Mouse (Mus musculus) G1E-ER4 (cell line): ENCODE results near the gene Gpr155. TPM values are rescaled to one million over a fixed set of nuclear protein-coding genes. Genes with fewer than 3 reads are reported as not detected.

Experiments used
- GATA1 ChIP-seq: IDR thresholded peaks from one replicate; pipeline ENCODE4 v1.8.0; 2012; ENCODE audit warnings: low read length, inconsistent platforms
- polyA plus RNA-seq: library from polyadenylated mRNA; stranded (reverse); fragments of >175 nt; gene quantifications from 2 replicates; pipeline ENCODE4 v1.2.3, GENCODE M21; 2012

Gpr155 gene
- polyA plus RNA-seq, 1 experiment = 0.85 TPM

DNA sequence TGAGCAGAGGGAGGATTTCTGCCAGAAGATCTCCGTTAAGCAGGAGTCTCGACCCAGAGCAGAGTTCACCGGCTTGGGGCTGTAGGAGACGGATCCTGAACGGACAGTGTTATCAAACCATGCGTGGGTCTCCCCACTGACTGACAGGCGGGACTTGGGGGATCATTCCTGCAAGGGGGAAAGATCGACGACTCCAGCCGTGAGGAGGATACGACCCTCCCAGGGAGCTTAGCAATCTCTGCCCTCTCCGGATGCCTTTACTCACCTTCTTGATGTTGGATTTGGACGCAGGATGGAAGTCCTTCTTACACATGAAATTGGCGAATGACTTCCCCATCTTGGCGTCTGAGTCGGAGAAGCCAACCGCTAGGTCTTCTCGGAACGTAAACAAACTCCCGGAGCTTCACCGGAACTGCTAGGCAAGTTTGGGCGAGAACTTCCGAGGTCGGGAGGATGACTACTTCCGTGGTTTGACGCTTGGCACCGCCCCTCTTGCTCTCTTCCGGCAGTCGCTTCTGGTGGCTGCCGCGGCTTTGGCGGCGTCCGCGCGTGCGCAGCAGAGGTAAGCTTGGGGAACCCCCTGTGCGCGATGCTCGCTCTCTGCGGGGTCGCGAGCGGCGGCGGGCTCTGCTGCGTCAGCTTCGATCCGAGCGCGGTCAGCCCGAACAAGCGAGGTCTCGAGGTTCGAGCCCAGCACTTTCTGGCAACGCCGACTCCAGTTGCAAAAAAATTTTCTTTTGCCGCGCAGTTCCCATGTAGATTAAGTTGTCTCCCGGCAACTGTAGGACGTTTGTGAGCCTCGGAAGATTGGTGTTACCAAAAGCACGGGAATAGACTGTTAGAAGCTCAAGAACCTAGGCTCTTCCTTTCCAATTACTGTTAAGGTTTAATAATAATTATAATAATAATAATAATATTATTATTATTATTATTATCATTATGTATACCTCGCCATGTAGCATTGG, 73.9 kb downstream of the Gpr155 start, which contains the start of the genes Scrn3 and Cir1:
Scrn3 (plus strand) TSS at position 450 of the 965 bp plus-strand sequence.
Cir1 (minus strand) TSS at position 550 of the 965 bp plus-strand sequence.
- TF ChIP-seq GATA1 = no peak

DNA sequence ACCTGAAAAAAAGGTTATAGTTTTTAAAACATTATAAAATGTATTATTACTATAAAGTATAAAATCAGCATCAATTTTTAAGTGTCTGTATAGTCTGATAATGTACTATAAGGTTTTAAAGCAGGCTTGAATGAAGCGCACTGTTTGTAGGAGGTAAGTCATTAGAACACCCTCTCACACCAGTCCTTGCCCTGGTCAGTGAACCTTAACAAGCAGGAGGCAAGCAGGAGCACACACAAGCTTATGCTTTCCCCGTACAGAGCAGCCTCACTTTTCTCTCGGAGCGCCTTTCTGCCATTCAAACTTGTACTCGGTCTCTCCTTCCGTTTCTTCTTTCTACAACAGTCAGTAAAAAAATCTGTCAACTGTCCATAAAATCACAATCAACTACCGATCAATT, 80.4 kb downstream of the Gpr155 start:
- TF ChIP-seq GATA1 = no peak

DNA sequence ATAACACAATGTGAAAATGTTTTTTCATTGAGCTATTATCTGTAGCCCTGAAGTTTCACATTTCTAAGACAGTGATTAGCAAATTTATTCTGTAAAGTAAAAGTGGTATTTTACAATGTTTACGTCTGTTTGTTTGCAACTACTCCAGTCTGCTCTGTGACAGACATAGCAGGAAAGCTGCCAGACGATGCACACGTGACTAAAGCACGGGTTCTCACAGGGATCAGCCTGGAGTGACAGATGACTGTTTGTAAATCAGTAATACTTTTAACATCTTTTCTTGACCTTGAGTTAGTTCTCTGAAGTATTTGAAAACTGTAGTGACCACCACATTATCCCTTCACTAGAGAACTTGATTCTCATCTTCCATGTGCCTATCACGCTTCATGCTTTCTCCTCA, 81.9 kb downstream of the Gpr155 start:
- TF ChIP-seq GATA1 = no peak

DNA sequence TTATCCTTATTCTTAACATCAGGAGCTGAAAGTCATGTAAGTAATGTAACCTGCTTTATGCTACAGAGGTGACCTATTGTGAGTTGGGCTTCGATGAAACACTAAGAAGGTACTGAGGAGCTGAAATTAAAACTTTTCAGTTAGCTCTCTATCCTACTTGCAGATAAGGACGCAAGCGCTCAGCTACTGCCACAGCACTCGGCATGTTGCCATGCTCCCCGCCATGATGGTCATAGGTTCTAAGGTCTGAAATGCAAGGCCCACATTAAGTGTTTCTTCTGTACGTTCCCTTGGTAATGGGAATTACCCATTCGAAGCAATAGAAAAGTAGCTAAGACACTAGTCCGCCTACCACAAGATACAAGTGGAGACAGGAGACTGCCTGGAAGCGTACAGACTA, 83.7 kb downstream of the Gpr155 start:
- no peak for TF ChIP-seq GATA1

DNA sequence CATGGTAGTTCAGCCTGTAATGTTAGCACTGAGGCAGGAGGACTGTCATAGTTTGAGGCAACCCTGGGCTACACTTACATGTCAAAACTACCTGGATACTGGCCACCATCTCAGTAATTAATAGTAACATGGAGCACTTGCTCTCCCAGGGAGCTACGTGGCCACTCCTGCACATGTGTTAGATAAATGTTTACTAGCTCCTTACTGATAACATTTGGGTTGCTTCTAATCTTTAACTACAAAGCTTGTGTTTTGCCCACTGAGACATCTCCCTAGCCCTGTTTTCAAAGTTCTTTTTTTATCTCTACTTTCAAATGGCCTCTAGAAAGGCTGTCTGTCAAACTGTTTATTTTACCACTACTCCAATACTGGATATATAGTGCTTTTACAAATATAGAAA, 84.4 kb downstream of the Gpr155 start:
- no peak for TF ChIP-seq GATA1

DNA sequence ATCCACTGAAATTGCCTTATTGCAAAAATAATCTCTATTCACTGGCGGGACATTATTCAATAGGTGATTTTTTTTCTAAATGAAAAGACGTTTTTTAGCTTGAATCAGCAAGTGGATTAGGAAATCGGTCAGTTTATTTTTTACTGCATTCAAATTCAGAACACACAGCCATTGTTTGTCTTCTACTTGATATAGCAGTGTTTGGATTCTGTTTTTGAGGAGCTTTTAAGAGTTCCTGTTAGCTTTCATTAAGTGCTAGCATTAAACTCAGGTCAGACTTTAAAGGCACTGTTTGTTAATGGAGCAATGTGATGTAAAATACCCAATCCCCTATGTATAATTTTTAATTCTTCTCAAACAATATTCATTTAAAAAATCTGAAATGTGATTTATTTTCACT, 87.5 kb downstream of the Gpr155 start:
- TF ChIP-seq GATA1 = no peak

DNA sequence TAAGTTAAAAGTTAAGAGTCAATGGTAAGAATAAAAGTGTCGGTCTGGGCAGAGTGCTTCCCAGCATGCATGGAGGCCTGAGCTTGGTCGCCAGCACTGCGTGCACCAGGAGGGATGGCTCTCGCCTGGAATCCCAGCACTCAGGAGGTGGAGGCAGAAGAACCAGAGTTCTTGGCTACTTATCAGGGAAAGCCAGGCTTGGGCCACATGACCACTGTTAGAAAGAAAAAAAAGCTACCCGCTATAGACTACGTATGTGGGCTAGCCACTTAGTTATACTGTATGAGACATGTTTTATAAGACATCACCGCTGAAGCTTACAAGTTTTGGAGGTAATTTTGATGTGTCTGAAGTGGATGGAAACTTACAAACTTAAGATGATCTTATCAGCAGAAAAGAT, 88.2 kb downstream of the Gpr155 start:
- TF ChIP-seq GATA1 = no peak

DNA sequence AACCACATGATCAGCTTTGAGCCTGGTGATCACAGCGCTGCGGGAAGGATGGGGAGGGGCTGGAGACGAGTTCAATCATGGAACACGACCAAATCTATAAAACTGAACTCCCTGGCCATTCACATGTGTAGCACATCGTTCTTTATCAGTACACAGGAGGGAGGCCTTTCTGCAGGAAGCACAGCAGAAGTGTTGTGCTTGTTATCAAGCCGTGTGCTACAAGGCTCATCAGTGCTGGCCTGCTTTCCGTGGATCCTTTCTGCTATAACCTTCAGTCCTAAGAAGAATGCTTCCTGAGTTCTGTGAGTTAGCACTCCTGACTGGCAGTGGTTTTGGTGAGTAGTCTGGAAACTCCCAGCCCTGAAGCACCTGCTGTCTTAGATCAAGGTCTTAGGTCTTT, 91.3 kb downstream of the Gpr155 start:
- TF ChIP-seq GATA1 = no peak

Other genes starting within 250 kb of the Gpr155 start
- gene Ola1, start 167.6 kb downstream of the Gpr155 start, polyA plus RNA-seq = 54.2 and 56.6 TPM in 2 replicates
- gene Sp9, start 114.6 kb downstream of the Gpr155 start, polyA plus RNA-seq = not detected in 2 replicates
- 0.87 and 1.2 TPM in 2 replicates for gene Scrn3, start 74.0 kb downstream of the Gpr155 start, polyA plus RNA-seq
- 12.6 and 17.2 TPM in 2 replicates for gene Cir1, start 73.9 kb downstream of the Gpr155 start, polyA plus RNA-seq
- gene Wipf1, start 143.2 kb upstream of the Gpr155 start, polyA plus RNA-seq = 0.16 and 0.17 TPM in 2 replicates
- not detected in 2 replicates for gene Chrna1, start 193.8 kb upstream of the Gpr155 start, polyA plus RNA-seq